Mouse (Mus musculus) forebrain, embryonic 16.5 days (tissue): ENCODE measurements around the gene Npy4r. TPM values are rescaled to one million over a fixed set of nuclear protein-coding genes. Genes with fewer than 3 reads are reported as not detected.

ENCODE experiments used
- ATAC-seq: fragments of 200-750 bp; cut with Nextera tagmentation; 2 replicates; pipeline ENCODE4 v1.8.0; 2017; ENCODE audit warnings: mild to moderate bottlenecking, moderate library complexity
- H3K27ac ChIP-seq: fragments of 300-500 bp; sonication (generic); 2 replicates; pipeline ENCODE4 v1.5.1; 2014; ENCODE audit warnings: low read length, control low read depth
- H3K27me3 ChIP-seq: fragments of 300-500 bp; sonication (generic); replicated peaks from 2 replicates; pipeline ENCODE4 v1.6.1; 2014; ENCODE audit warnings: low read length; ENCODE audit not compliant: control insufficient read depth, insufficient read depth
- H3K36me3 ChIP-seq: fragments of 300-500 bp; sonication (generic); 2 replicates; pipeline ENCODE4 v1.6.1; 2014; ENCODE audit not compliant: control insufficient read depth, insufficient read depth
- H3K4me1 ChIP-seq: fragments of 300-500 bp; sonication (generic); replicated peaks from 2 replicates; pipeline ENCODE4 v1.6.1; 2014; ENCODE audit warnings: low read length; ENCODE audit not compliant: control insufficient read depth, insufficient read depth
- H3K4me2 ChIP-seq: fragments of 300-500 bp; sonication (generic); 2 replicates; pipeline ENCODE4 v1.6.1; 2014; ENCODE audit warnings: mild to moderate bottlenecking, low read length, control low read depth
- H3K4me3 ChIP-seq: fragments of 300-500 bp; sonication (generic); replicated peaks from 2 replicates; pipeline ENCODE4 v1.5.1; 2014; ENCODE audit warnings: mild to moderate bottlenecking, low read length, control low read depth
- H3K9ac ChIP-seq: fragments of 300-500 bp; sonication (generic); replicated peaks from 2 replicates; pipeline ENCODE4 v1.6.1; 2014; ENCODE audit warnings: low read depth, low read length, control low read depth
- H3K9me3 ChIP-seq: fragments of 300-500 bp; sonication (generic); 2 replicates; pipeline ENCODE4 v1.6.1; 2016; ENCODE audit warnings: low read length; ENCODE audit not compliant: control insufficient read depth
- WGBS: fragments of 180-500 bp; shearing (Covaris S2); extraction: QIAGEN DNeasy Blood & Tissue Kit; methylation state at CpG from one replicate; pipeline ENCODE4 v1.1.7; 2014; 5-methylcytosine and 5-hydroxymethylcytosine counted together
- polyA plus RNA-seq: library from polyadenylated mRNA; unstranded; fragments of >200 nt; fragmentation: Nextera tagmentation; extraction: Ambion mirVana; gene quantifications from 2 replicates; pipeline ENCODE4 v1.2.1, GENCODE M21; 2015

The Npy4r gene
- polyA plus RNA-seq, 1 experiment from 2014 or later, result 0.11 TPM

GRCm38 (mm10) chr14:34179351-34179750 is 27.1 kb upstream of the Npy4r start:
- H3K36me3 ChIP-seq, result no peaks in the 10 kb centered on the region
- H3K27me3 ChIP-seq, result no peaks in the 10 kb centered on the region
- 86% methylated on average over 3 of the region's 3 CpGs for WGBS
- H3K4me2 ChIP-seq, result no peak overlapping the region
- H3K9ac ChIP-seq, result no peak overlapping the region
- H3K4me3 ChIP-seq, result no peak overlapping the region
- no peaks in the 10 kb centered on the region for H3K9me3 ChIP-seq
- no peak overlapping the region for H3K27ac ChIP-seq
- ATAC-seq, result no peak
- H3K4me1 ChIP-seq, result no peaks in the 10 kb centered on the region

- Histone ChIP-seq H3K9me3 (no peaks in the 10 kb centered on the region), H3K9ac (no peak overlapping the region), H3K36me3 (no peaks in the 10 kb centered on the region), H3K4me2 (no peak overlapping the region), H3K4me3 (no peak overlapping the region), H3K27ac (no peak overlapping the region), H3K27me3 (no peaks in the 10 kb centered on the region), H3K4me1 (no peaks in the 10 kb centered on the region)
- 89% methylated on average over 3 of the region's 3 CpGs for WGBS
- ATAC-seq, result no peak
Observed at GRCm38 (mm10) chr14:34171107-34171506, 18.8 kb upstream of the Npy4r start.

GRCm38 (mm10) chr14:34155752-34156151 is 3.5 kb upstream of the Npy4r start:
- no peak for ATAC-seq
- Histone ChIP-seq H3K9ac (no peak overlapping the region), H3K36me3 (no peaks in the 10 kb centered on the region), H3K4me1 (peaks cover 4% of the 10 kb centered on the region; the same call in 1 of the 2 replicates), H3K4me3 (no peak overlapping the region), H3K4me2 (no peak overlapping the region), H3K27me3 (peaks cover 3% of the 10 kb centered on the region; the same call in 1 of the 2 replicates), H3K9me3 (no peaks in the 10 kb centered on the region), H3K27ac (no peak overlapping the region)
- WGBS, result 48% methylated on average over 12 of the region's 12 CpGs

- Histone ChIP-seq H3K9me3 (no peaks in the 10 kb centered on the region), H3K9ac (no peak overlapping the region), H3K27ac (no peak overlapping the region), H3K36me3 (no peaks in the 10 kb centered on the region), H3K4me2 (no peak overlapping the region), H3K4me1 (peaks cover 4% of the 10 kb centered on the region; the same call in 1 of the 2 replicates), H3K4me3 (no peak overlapping the region), H3K27me3 (peaks cover 3% of the 10 kb centered on the region; the same call in 1 of the 2 replicates)
- peak; percentile 80 for ATAC-seq
- WGBS, result 62% methylated on average over 9 of the region's 9 CpGs
Observed at GRCm38 (mm10) chr14:34154601-34155337, 2.5 kb upstream of the Npy4r start.

- no peak overlapping the region for H3K4me2 ChIP-seq
- 95% methylated on average over 10 of the region's 10 CpGs for WGBS
Observed at GRCm38 (mm10) chr14:34142915-34143314, 9.4 kb downstream of the Npy4r start.

GRCm38 (mm10) chr14:34142316-34142715 is 10.0 kb downstream of the Npy4r start:
- H3K9me3 ChIP-seq, result no peaks in the 10 kb centered on the region
- no peaks in the 10 kb centered on the region for H3K4me1 ChIP-seq
- H3K4me3 ChIP-seq, result no peak overlapping the region
- H3K9ac ChIP-seq, result no peak overlapping the region
- peaks cover 27% of the 10 kb centered on the region for H3K27me3 ChIP-seq
- H3K36me3 ChIP-seq, result no peaks in the 10 kb centered on the region
- H3K27ac ChIP-seq, result no peak overlapping the region
- no peak overlapping the region for H3K4me2 ChIP-seq
- WGBS, result 75% methylated on average over 1 of the region's 1 CpGs
- ATAC-seq, result no peak

More at GRCm38 (mm10) chr14:34142915-34143314, 9.4 kb downstream of the Npy4r start:
- Histone ChIP-seq H3K27ac (no peak overlapping the region), H3K4me3 (no peak overlapping the region), H3K9ac (no peak overlapping the region), H3K27me3 (peaks cover 26% of the 10 kb centered on the region), H3K9me3 (no peaks in the 10 kb centered on the region), H3K36me3 (no peaks in the 10 kb centered on the region), H3K4me1 (no peaks in the 10 kb centered on the region)
- ATAC-seq, result no peak

- ATAC-seq, result peak; percentile 87
- H3K9ac ChIP-seq, result no peak overlapping the region
- H3K36me3 ChIP-seq, result no peaks in the 10 kb centered on the region
- H3K4me1 ChIP-seq, result no peaks in the 10 kb centered on the region
- no peak overlapping the region for H3K27ac ChIP-seq
- no peak overlapping the region for H3K4me2 ChIP-seq
- H3K4me3 ChIP-seq, result no peak overlapping the region
- peaks cover 19% of the 10 kb centered on the region for H3K27me3 ChIP-seq
- WGBS, result 35% methylated on average over 15 of the region's 15 CpGs
- H3K9me3 ChIP-seq, result no peaks in the 10 kb centered on the region
Observed at GRCm38 (mm10) chr14:34139671-34140664, 12.3 kb downstream of the Npy4r start.

- Histone ChIP-seq H3K27me3 (peaks cover 7% of the 10 kb centered on the region), H3K4me2 (no peak overlapping the region), H3K27ac (no peak overlapping the region), H3K4me1 (no peaks in the 10 kb centered on the region), H3K9ac (no peak overlapping the region), H3K9me3 (no peaks in the 10 kb centered on the region), H3K4me3 (no peak overlapping the region), H3K36me3 (no peaks in the 10 kb centered on the region)
- no peak for ATAC-seq
Observed at GRCm38 (mm10) chr14:34135391-34135790, 16.9 kb downstream of the Npy4r start.

GRCm38 (mm10) chr14:34131216-34131615 is 21.1 kb downstream of the Npy4r start:
- no peaks in the 10 kb centered on the region for H3K9me3 ChIP-seq
- no peak overlapping the region for H3K4me2 ChIP-seq
- no peaks in the 10 kb centered on the region for H3K4me1 ChIP-seq
- no peaks in the 10 kb centered on the region for H3K36me3 ChIP-seq
- no peak for ATAC-seq
- H3K27me3 ChIP-seq, result no peaks in the 10 kb centered on the region
- H3K4me3 ChIP-seq, result no peak overlapping the region
- 78% methylated on average over 6 of the region's 6 CpGs for WGBS
- H3K9ac ChIP-seq, result no peak overlapping the region
- no peak overlapping the region for H3K27ac ChIP-seq
